Mouse (Mus musculus) liver, adult 2 months (tissue): Measurements from ENCODE around the gene Atp5h.

ENCODE experiments used
- CTCF ChIP-seq: fragments of 200-500 bp; IDR thresholded peaks from 2 replicates; pipeline ENCODE4 v1.5.1; 2011; ENCODE audit warnings: low read depth, low read length, control low read depth
- POLR2A ChIP-seq: fragments of 200-500 bp; IDR thresholded peaks from 2 replicates; pipeline ENCODE4 v1.6.1; 2011; ENCODE audit warnings: low read length, control low read depth; ENCODE audit not compliant: insufficient read depth; ENCODE audit errors: extremely low read depth

- TF ChIP-seq POLR2A: no peak
- TF ChIP-seq CTCF: no peak
These were observed 32.0 kb upstream of the Atp5h start for GRCm38 (mm10) chr11:115451781-115452241.
